Mouse (Mus musculus) intestine, embryonic 15.5 days (tissue): ENCODE data around the gene Ccdc9b. TPM values are rescaled to one million over a fixed set of nuclear protein-coding genes. Genes with fewer than 3 reads are reported as not detected.
A peak's percentile ranks its signal among the peaks of the same experiment; 100 is the strongest.

Experiments
- ATAC-seq: fragments of 200-750 bp; cut with Nextera tagmentation; 2 replicates; pipeline ENCODE4 v1.8.0; 2017; ENCODE audit warnings: moderate TSS enrichment, moderate library complexity
- H3K27ac ChIP-seq: fragments of 300-500 bp; sonication (generic); 2 replicates; pipeline ENCODE4 v1.5.1; 2015; ENCODE audit warnings: mild to moderate bottlenecking, inconsistent platforms
- H3K27me3 ChIP-seq: fragments of 300-500 bp; sonication (generic); replicated peaks from 2 replicates; pipeline ENCODE4 v1.6.1; 2015; ENCODE audit warnings: inconsistent platforms
- H3K36me3 ChIP-seq: fragments of 300-500 bp; sonication (generic); 2 replicates; pipeline ENCODE4 v1.6.1; 2015; ENCODE audit warnings: inconsistent platforms
- H3K4me1 ChIP-seq: fragments of 300-500 bp; sonication (generic); replicated peaks from 2 replicates; pipeline ENCODE4 v1.6.1; 2015; ENCODE audit warnings: inconsistent platforms
- H3K4me2 ChIP-seq: fragments of 300-500 bp; sonication (generic); replicated peaks from 2 replicates; pipeline ENCODE4 v1.6.1; 2015; ENCODE audit warnings: mild to moderate bottlenecking, inconsistent platforms
- H3K4me3 ChIP-seq: fragments of 300-500 bp; sonication (generic); replicated peaks from 2 replicates; pipeline ENCODE4 v1.5.1; 2015; ENCODE audit warnings: inconsistent platforms
- H3K9ac ChIP-seq: fragments of 300-500 bp; sonication (generic); 2 replicates; pipeline ENCODE4 v1.6.1; 2015; ENCODE audit warnings: inconsistent platforms
- H3K9me3 ChIP-seq: fragments of 300-500 bp; sonication (generic); 2 replicates; pipeline ENCODE4 v1.6.1; 2016; ENCODE audit warnings: inconsistent platforms
- WGBS: fragments of 180-500 bp; shearing (Covaris S2); methylation state at CpG from one replicate; pipeline ENCODE4 v1.1.7; 2015; 5-methylcytosine and 5-hydroxymethylcytosine counted together
- polyA plus RNA-seq: library from polyadenylated mRNA; unstranded; fragments of >200 nt; fragmentation: Nextera tagmentation; extraction: Ambion mirVana; gene quantifications from 2 replicates; pipeline ENCODE4 v1.2.1, GENCODE M21; 2015

Gene Ccdc9b
- polyA plus RNA-seq, 1 experiment from 2014 or later, result 1.1 TPM

DNA sequence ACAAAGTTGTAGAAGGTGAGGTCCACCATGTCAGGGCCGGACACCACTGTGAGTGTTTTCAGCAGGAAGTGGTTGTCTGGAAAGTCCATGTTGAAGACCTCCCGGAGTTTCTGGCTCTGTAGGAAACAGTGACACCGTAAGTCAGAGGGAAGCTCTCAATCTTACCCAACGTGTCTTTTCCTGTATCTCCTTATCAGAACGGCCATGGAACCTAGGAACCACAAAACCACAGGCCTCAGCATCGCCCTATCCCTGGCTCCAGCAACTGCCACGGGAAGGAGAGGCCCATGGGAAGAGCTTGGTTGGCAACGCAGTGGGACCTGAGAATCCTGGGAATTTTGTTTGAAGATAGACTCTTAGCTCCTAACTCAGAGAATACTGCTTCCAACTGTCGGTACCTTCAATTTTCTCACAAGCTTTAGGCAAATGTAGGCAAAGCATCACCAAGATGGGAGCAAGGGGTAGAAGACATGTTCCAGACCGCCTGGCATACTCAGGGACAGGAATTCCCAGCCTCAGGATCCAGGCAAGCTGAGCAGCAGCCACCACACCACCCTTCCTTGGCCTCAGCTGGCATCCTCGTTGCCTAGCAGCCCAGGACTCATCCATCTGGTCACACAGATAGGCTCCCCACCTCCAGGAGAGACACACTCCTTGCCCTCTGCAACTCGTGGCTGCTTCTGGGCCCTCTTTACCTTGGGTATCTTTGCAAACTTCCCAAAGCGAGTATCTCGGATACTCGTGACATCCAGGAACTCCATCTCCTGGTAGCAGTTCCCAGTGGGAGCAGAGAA lies 38.6 kb downstream of the Ccdc9b start:
- Histone ChIP-seq H3K9me3 (no peaks in the 10 kb centered on the region), H3K27ac (no peak overlapping the region), H3K4me1 (peaks cover 12% of the 10 kb centered on the region; the same call in 1 of the 2 replicates), H3K4me3 (no peak overlapping the region), H3K9ac (no peak overlapping the region), H3K36me3 (no peaks in the 10 kb centered on the region), H3K4me2 (no peak overlapping the region), H3K27me3 (peaks cover 3% of the 10 kb centered on the region; the same call in 1 of the 2 replicates)
- 77% methylated on average over 15 of the region's 15 CpGs for WGBS
- no peak for ATAC-seq

DNA sequence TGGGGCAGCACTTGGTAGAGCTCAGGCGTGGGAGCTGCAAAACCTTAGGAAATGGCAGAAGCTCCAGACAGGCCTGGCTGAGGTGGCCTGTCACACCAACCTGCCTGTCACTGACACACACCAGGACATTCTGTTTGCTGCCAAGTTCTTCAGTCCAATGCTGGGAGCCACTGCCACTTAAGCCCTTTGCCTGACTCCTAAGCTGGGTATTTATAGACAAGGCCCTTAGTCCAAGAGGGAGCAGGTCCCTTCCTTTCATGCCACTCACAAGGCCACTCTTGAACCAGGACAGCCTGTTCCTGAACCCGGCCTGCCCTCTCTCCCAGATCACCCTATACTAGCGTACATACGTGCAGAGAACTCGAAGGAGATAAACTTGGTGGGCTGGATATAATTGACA lies 45.8 kb downstream of the Ccdc9b start:
- H3K27me3 ChIP-seq, result peaks cover 10% of the 10 kb centered on the region

GRCm38 (mm10) chr2:118714230-118714629 lies 48.2 kb downstream of the Ccdc9b start:
- WGBS, result 46% methylated on average over 4 of the region's 4 CpGs
- ATAC-seq, result no peak
- H3K4me3 ChIP-seq, result no peak overlapping the region
- H3K36me3 ChIP-seq, result no peaks in the 10 kb centered on the region
- H3K4me1 ChIP-seq, result peaks cover 20% of the 10 kb centered on the region
- H3K27ac ChIP-seq, result no peak overlapping the region
- no peaks in the 10 kb centered on the region for H3K9me3 ChIP-seq
- H3K9ac ChIP-seq, result no peak overlapping the region
- no peak overlapping the region for H3K4me2 ChIP-seq
- peaks cover 27% of the 10 kb centered on the region for H3K27me3 ChIP-seq

More for the DNA sequence above, 45.8 kb downstream of the Ccdc9b start:
- Histone ChIP-seq H3K9ac (no peak overlapping the region), H3K27ac (no peak overlapping the region), H3K4me1 (peaks cover 2% of the 10 kb centered on the region; the same call in 1 of the 2 replicates), H3K4me3 (no peak overlapping the region), H3K36me3 (no peaks in the 10 kb centered on the region), H3K4me2 (no peak overlapping the region), H3K9me3 (no peaks in the 10 kb centered on the region)
- 84% methylated on average over 5 of the region's 5 CpGs for WGBS
- ATAC-seq, result no peak

DNA sequence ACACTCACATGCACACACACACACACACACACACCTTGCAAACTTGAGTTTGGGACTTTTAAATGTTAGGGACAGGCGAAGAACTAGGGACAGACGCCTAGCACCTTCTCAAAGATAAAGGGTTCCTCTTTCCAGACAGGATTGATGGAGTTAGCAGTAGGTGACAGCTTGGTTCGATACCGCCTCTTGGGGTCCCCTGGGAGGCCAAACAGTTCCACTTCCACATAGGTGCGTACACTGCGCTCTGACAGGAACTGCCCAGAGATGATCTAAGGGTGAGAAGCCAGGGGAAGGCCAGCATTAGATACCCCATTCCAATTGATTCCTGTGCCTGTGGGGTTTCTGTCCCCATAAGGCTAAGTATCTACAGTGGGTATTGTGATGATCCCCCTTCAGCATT lies 48.8 kb downstream of the Ccdc9b start:
- no peak overlapping the region for H3K4me2 ChIP-seq
- ATAC-seq, result no peak
- WGBS, result 90% methylated on average over 6 of the region's 6 CpGs
- no peak overlapping the region for H3K4me3 ChIP-seq
- peaks cover 32% of the 10 kb centered on the region for H3K27me3 ChIP-seq
- no peaks in the 10 kb centered on the region for H3K36me3 ChIP-seq
- H3K4me1 ChIP-seq, result peaks cover 20% of the 10 kb centered on the region
- H3K9me3 ChIP-seq, result no peaks in the 10 kb centered on the region
- no peak overlapping the region for H3K9ac ChIP-seq
- no peak overlapping the region for H3K27ac ChIP-seq

- ATAC-seq, result peak; percentile 78
- peak overlapping the region; percentile 44 for H3K4me3 ChIP-seq
- H3K4me1 ChIP-seq, result peaks cover 20% of the 10 kb centered on the region
- H3K36me3 ChIP-seq, result no peaks in the 10 kb centered on the region
- peaks cover 57% of the 10 kb centered on the region for H3K27me3 ChIP-seq
- WGBS, result under 1% methylated on average over 36 of the region's 36 CpGs
- no peaks in the 10 kb centered on the region for H3K9me3 ChIP-seq
- H3K27ac ChIP-seq, result no peak overlapping the region
- peak overlapping the region; percentile 96 for H3K4me2 ChIP-seq
- peak overlapping the region; percentile 49 for H3K9ac ChIP-seq
Observed at GRCm38 (mm10) chr2:118711038-118711494, 51.4 kb downstream of the Ccdc9b start.

GRCm38 (mm10) chr2:118709655-118710221 lies 52.7 kb downstream of the Ccdc9b start:
- Histone ChIP-seq H3K4me3 (no peak overlapping the region), H3K27me3 (peaks cover 71% of the 10 kb centered on the region), H3K9me3 (no peaks in the 10 kb centered on the region), H3K36me3 (no peaks in the 10 kb centered on the region), H3K9ac (no peak overlapping the region), H3K4me2 (no peak overlapping the region), H3K4me1 (peaks cover 20% of the 10 kb centered on the region), H3K27ac (no peak overlapping the region)
- ATAC-seq, result no peak
- WGBS, result 44% methylated on average over 4 of the region's 4 CpGs

GRCm38 (mm10) chr2:118708472-118708871 lies 54.0 kb downstream of the Ccdc9b start:
- no peak overlapping the region for H3K4me3 ChIP-seq
- no peaks in the 10 kb centered on the region for H3K36me3 ChIP-seq
- H3K27me3 ChIP-seq, result peaks cover 83% of the 10 kb centered on the region
- no peak overlapping the region for H3K4me2 ChIP-seq
- no peak for ATAC-seq
- H3K4me1 ChIP-seq, result peaks cover 30% of the 10 kb centered on the region
- no peak overlapping the region for H3K27ac ChIP-seq
- H3K9me3 ChIP-seq, result no peaks in the 10 kb centered on the region
- H3K9ac ChIP-seq, result no peak overlapping the region
- 71% methylated on average over 4 of the region's 4 CpGs for WGBS

- Histone ChIP-seq H3K4me1 (peaks cover 40% of the 10 kb centered on the region), H3K27ac (no peak overlapping the region), H3K9ac (no peak overlapping the region), H3K4me2 (no peak overlapping the region), H3K4me3 (no peak overlapping the region), H3K36me3 (no peaks in the 10 kb centered on the region), H3K9me3 (no peaks in the 10 kb centered on the region), H3K27me3 (peaks cover 91% of the 10 kb centered on the region)
- 18% methylated on average over 6 of the region's 6 CpGs for WGBS
- no peak for ATAC-seq
Observed at GRCm38 (mm10) chr2:118706436-118706835, 56.0 kb downstream of the Ccdc9b start.

Other genes starting within 250 kb of the Ccdc9b start
- gene Bmf, start 213.0 kb downstream of the Ccdc9b start, polyA plus RNA-seq, result 2.8 and 3.0 TPM in 2 replicates
- 67.9 and 71.5 TPM in 2 replicates for gene Bub1b, start 164.4 kb downstream of the Ccdc9b start, polyA plus RNA-seq
- 1.8 and 1.9 TPM in 2 replicates for gene Pak6, start 99.4 kb downstream of the Ccdc9b start, polyA plus RNA-seq
- gene Ankrd63, start 58.7 kb downstream of the Ccdc9b start, polyA plus RNA-seq, result 0.30 TPM in 2 replicates
- 1.2 and 1.6 TPM in 2 replicates for gene Plcb2, start 34.2 kb downstream of the Ccdc9b start, polyA plus RNA-seq
- gene Inafm2, start 16.9 kb downstream of the Ccdc9b start, polyA plus RNA-seq, result 21.0 and 23.4 TPM in 2 replicates
- 41.2 and 48.8 TPM in 2 replicates for gene Phgr1, start 10.1 kb upstream of the Ccdc9b start, polyA plus RNA-seq
- 2.7 TPM in 2 replicates for gene Disp2, start 17.1 kb upstream of the Ccdc9b start, polyA plus RNA-seq
- gene Knstrn, start 51.3 kb upstream of the Ccdc9b start, polyA plus RNA-seq, result 89.5 and 98.5 TPM in 2 replicates
- 43.7 and 46.2 TPM in 2 replicates for gene Ivd, start 99.3 kb upstream of the Ccdc9b start, polyA plus RNA-seq
- 5.1 and 5.4 TPM in 2 replicates for gene Bahd1, start 137.7 kb upstream of the Ccdc9b start, polyA plus RNA-seq
- gene Chst14, start 163.8 kb upstream of the Ccdc9b start, polyA plus RNA-seq, result 21.0 and 21.3 TPM in 2 replicates